Mouse (Mus musculus): ENCODE data around the gene Cfap46. TPM values are rescaled to one million over a fixed set of nuclear protein-coding genes. Genes with fewer than 3 reads are reported as not detected.
"Not testable (repeated sequence)": the region's sequence is repeated elsewhere in the genome, so short reads cannot be mapped to it uniquely, and the experiment has no call there.

The Cfap46 gene
- polyA plus RNA-seq, 1 experiment from 2014 or later = 1.7 TPM

GRCm38 (mm10) chr7:139681921-139682598 lies 1.6 kb downstream of the Cfap46 start:
- ATAC-seq (no peak), DNase-seq (ENCODE audit: low spot score) (no peak)
- WGBS = 63% methylated on average over 11 of the region's 11 CpGs
- H3K9ac ChIP-seq (replicated peaks; ENCODE audit: low read depth) = no peak overlapping the region
- no peak overlapping the region for H3K4me2 ChIP-seq (replicated peaks; ENCODE audit: low read depth, low read length)
- H3K27me3 ChIP-seq (replicated peaks; ENCODE audit: insufficient read depth, low read length) = no peaks in the 10 kb centered on the region
- peaks cover 5% of the 10 kb centered on the region; the same call in 1 of the 2 replicates for H3K4me1 ChIP-seq (ENCODE audit: insufficient read depth, low read depth, low read length)
- H3K36me3 ChIP-seq (ENCODE audit: insufficient read depth, low read length) = no peaks in the 10 kb centered on the region
- TF ChIP-seq CTCF (IDR thresholded peaks at IDR 0.05) (no peak), EP300 (IDR thresholded peaks at IDR 0.05) (no peak)
- no peaks in the 10 kb centered on the region for H3K9me3 ChIP-seq (ENCODE audit: low read length)
- no peak overlapping the region for H3K27ac ChIP-seq (ENCODE audit: low read length)
- H3K4me3 ChIP-seq (ENCODE audit: low read depth, low read length) = no peak overlapping the region

DNA sequence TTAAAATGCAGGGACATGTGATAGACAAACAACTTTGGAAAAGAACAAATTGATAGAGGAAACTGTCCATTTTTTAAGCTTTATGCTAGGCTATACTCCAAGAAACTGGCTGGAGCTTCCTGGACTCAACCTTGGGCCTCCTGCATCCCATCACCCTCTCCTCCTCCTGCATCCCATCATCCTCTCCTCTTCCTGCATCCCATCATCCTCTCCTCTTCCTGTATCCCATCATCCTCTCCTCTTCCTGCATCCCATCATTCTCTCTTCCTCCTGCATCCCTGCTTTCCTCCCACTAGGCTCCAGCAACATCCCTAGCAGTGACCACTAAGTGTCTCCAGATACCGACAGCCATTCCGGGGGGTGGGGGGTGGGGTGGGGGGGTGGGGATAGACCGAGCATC lies 7.2 kb downstream of the Cfap46 start:
- no peaks in the 10 kb centered on the region for H3K9me3 ChIP-seq (ENCODE audit: low read length)
- H3K9ac ChIP-seq (replicated peaks; ENCODE audit: low read depth) = no peak overlapping the region
- no peak overlapping the region for H3K27ac ChIP-seq (ENCODE audit: low read length)
- DNase-seq (ENCODE audit: low spot score) = no peak
- no peak for ATAC-seq
- H3K36me3 ChIP-seq (ENCODE audit: insufficient read depth, low read length) = no peaks in the 10 kb centered on the region
- 68% methylated on average over 3 of the region's 3 CpGs for WGBS
- H3K4me2 ChIP-seq (replicated peaks; ENCODE audit: low read depth, low read length) = no peak overlapping the region
- H3K27me3 ChIP-seq (replicated peaks; ENCODE audit: insufficient read depth, low read length) = no peaks in the 10 kb centered on the region
- no peak overlapping the region for H3K4me3 ChIP-seq (ENCODE audit: low read depth, low read length)
- no peak for TF ChIP-seq CTCF (IDR thresholded peaks at IDR 0.05)
- TF ChIP-seq EP300 (IDR thresholded peaks at IDR 0.05) = no peak
- no peaks in the 10 kb centered on the region for H3K4me1 ChIP-seq (ENCODE audit: insufficient read depth, low read depth, low read length)

- Histone ChIP-seq H3K36me3 (ENCODE audit: insufficient read depth, low read length) (no peaks in the 10 kb centered on the region), H3K27ac (ENCODE audit: low read length) (no peak overlapping the region), H3K9ac (replicated peaks; ENCODE audit: low read depth) (no peak overlapping the region), H3K4me2 (replicated peaks; ENCODE audit: low read depth, low read length) (no peak overlapping the region), H3K9me3 (ENCODE audit: low read length) (no peaks in the 10 kb centered on the region), H3K4me1 (ENCODE audit: insufficient read depth, low read depth, low read length) (no peaks in the 10 kb centered on the region), H3K4me3 (ENCODE audit: low read depth, low read length) (no peak overlapping the region), H3K27me3 (replicated peaks; ENCODE audit: insufficient read depth, low read length) (no peaks in the 10 kb centered on the region)
- TF ChIP-seq EP300 (IDR thresholded peaks at IDR 0.05) (no peak), CTCF (IDR thresholded peaks at IDR 0.05) (no peak)
- DNase-seq (ENCODE audit: low spot score) = no peak
- WGBS = 78% methylated on average over 8 of the region's 8 CpGs
- no peak for ATAC-seq
Observed at GRCm38 (mm10) chr7:139666871-139667270, 16.7 kb downstream of the Cfap46 start.

DNA sequence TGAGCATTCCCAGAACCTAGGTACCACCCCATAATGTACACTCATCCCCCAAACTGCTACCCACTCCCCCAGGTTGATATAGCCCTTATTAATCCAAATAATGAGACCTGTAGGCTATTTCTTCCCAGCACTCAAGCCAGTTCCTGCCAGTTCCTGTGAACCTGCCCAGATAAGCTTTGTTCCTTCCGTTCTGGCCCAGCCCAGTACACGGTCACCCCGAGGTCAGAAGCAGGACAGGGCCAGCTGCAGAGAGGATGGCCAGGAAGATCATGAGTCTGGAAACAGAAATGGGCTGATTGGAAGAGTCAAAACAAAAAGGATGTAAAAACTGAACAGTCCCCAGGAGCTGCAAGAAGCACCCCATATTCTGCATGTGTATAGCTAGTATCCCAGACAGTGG lies 20.3 kb downstream of the Cfap46 start:
- no peaks in the 10 kb centered on the region for H3K9me3 ChIP-seq (ENCODE audit: low read length)
- DNase-seq (ENCODE audit: low spot score) (peak; percentile 34), ATAC-seq (no peak)
- TF ChIP-seq CTCF (IDR thresholded peaks at IDR 0.05) (no peak), EP300 (IDR thresholded peaks at IDR 0.05) (no peak)
- no peaks in the 10 kb centered on the region for H3K36me3 ChIP-seq (ENCODE audit: insufficient read depth, low read length)
- no peak overlapping the region for H3K4me2 ChIP-seq (replicated peaks; ENCODE audit: low read depth, low read length)
- H3K27ac ChIP-seq (ENCODE audit: low read length) = no peak overlapping the region
- no peaks in the 10 kb centered on the region for H3K4me1 ChIP-seq (ENCODE audit: insufficient read depth, low read depth, low read length)
- H3K9ac ChIP-seq (replicated peaks; ENCODE audit: low read depth) = no peak overlapping the region
- H3K27me3 ChIP-seq (replicated peaks; ENCODE audit: insufficient read depth, low read length) = no peaks in the 10 kb centered on the region
- no peak overlapping the region for H3K4me3 ChIP-seq (ENCODE audit: low read depth, low read length)
- 34% methylated on average over 3 of the region's 3 CpGs for WGBS

DNA sequence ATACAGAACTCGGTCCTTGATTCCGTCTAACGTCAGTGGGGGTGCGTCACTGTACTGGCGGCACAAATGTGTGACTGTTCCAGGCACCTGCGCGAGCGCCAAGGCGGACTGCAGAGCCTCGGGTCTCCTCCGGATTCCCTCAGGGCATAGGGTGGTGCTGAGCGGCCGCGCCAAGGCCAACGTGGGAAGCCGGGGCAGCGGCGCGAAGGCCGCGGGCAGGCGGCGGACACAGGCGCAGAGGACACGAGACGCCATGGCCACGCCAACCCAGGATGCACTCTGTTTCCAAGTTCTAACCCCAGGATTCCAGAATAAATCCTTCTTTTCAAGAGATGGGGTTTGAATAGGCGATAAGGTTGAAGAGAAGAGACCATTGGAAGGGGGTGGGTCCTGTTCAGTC lies 23.7 kb downstream of the Cfap46 start:
- not testable (repeated sequence) for H3K9me3 ChIP-seq (ENCODE audit: low read length); H3K4me1 ChIP-seq (ENCODE audit: insufficient read depth, low read depth, low read length)

GRCm38 (mm10) chr7:139649698-139650097 lies 33.9 kb downstream of the Cfap46 start:
- Histone ChIP-seq H3K27ac (ENCODE audit: low read length) (no peak overlapping the region), H3K27me3 (replicated peaks; ENCODE audit: insufficient read depth, low read length) (no peaks in the 10 kb centered on the region), H3K4me3 (ENCODE audit: low read depth, low read length) (no peak overlapping the region), H3K9me3 (ENCODE audit: low read length) (no peaks in the 10 kb centered on the region), H3K36me3 (ENCODE audit: insufficient read depth, low read length) (no peaks in the 10 kb centered on the region), H3K9ac (replicated peaks; ENCODE audit: low read depth) (no peak overlapping the region), H3K4me1 (ENCODE audit: insufficient read depth, low read depth, low read length) (no peaks in the 10 kb centered on the region), H3K4me2 (replicated peaks; ENCODE audit: low read depth, low read length) (no peak overlapping the region)
- 69% methylated on average over 7 of the region's 7 CpGs for WGBS
- DNase-seq (ENCODE audit: low spot score) (no peak), ATAC-seq (no peak)
- TF ChIP-seq CTCF (IDR thresholded peaks at IDR 0.05) (no peak), EP300 (IDR thresholded peaks at IDR 0.05) (no peak)

More for the DNA sequence above, 23.7 kb downstream of the Cfap46 start:
- 90% methylated on average over 18 of the region's 28 CpGs for WGBS
- not testable (repeated sequence) for H3K27me3 ChIP-seq (replicated peaks; ENCODE audit: insufficient read depth, low read length); H3K4me3 ChIP-seq (ENCODE audit: low read depth, low read length); ATAC-seq; H3K9ac ChIP-seq (replicated peaks; ENCODE audit: low read depth); DNase-seq (ENCODE audit: low spot score); H3K27ac ChIP-seq (ENCODE audit: low read length); H3K4me2 ChIP-seq (replicated peaks; ENCODE audit: low read depth, low read length); H3K36me3 ChIP-seq (ENCODE audit: insufficient read depth, low read length)

Data from lung, postnatal 0 days (tissue).